Mouse (Mus musculus) lung, postnatal 10 days (tissue): ENCODE results near the gene Actr5.

Experiments
- DNase-seq: peaks from one replicate; pipeline ENCODE4 v3.0.0; 2021

Actr5 gene

DNA sequence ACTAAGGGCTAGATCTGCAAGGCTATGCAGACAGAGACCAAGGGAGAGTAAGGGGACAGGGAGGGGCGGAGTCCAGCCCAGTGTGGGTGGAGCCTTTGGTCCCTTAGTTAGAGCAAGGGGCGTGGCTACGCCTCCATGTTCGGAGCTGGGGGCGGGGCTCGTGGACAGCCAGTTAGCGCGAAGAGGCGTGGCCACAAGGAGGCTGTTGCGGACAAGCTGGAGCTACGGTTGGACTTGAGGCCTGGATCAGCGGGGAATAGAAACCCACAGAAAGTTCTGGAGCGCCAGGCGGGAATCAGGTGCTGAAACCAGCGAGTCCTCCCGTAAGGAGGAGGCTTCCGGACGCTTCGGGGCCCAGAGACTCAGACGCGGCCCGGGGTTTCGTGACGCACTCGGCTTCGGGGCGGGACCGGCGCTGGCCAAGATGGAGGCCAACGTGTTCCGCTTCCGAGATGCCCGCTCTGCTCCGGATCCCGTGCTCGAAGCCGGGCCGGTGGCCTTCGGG lies at the start of gene Actr5:
Gene Actr5, plus strand, starts transcription at position 171 of the 505 bp plus-strand sequence.
- peak; percentile 97 for DNase-seq

DNA sequence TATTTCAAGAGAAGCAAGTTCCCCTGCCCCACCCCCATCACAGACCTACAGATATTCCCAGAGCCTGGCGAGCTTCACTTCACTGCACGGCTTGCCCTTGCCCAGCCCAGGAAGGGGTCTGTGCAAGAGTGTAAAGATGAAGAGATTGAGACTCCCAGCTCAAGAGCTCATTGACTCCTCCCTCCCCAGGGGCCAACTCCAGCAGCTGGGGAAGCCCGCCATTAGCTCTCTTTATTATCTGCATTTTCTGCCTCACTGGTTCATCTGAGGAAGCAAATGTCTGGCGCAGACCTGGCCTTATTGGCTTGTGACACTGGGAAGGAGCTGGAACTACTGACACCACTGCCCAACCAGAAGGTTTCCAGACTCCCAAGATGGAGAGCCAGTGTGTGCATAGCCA lies 44.7 kb upstream of the Actr5 start:
- DNase-seq: no peak

DNA sequence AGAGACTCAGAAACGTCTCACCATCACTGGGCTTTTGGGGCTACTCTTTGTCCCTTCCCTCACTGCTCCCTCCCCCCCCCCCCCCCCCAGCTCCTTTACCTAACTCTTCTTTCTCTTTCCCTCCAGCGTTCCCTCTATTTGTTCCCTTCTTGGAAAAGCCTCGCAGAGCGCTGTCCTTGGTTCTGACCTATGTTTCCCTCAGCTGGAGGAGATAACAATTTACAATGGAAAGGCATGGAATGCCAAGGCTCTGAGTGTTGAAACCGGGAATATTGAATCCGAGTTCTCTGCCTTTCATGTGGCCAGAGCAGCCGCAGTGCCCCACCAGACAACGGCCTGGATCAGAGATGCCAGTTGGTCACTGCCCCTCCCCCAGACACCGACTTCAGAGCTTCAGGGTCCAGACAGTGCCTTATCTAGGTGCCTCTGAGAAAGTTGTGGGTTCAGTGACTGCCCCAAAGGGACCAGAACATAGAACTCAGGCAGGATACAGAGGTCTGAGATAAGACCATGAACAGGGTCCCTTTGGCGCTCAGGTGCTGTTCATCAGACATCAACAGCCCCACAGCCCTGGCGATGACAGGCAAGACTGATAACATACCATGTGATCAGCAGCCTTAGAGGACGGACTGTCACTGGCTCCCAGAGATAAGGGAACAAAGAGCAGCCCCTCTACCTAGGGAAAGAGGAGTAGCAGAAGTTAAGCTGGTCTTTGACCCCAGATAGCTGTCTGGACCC lies 39.9 kb upstream of the Actr5 start:
- peak; percentile 64 for DNase-seq

DNA sequence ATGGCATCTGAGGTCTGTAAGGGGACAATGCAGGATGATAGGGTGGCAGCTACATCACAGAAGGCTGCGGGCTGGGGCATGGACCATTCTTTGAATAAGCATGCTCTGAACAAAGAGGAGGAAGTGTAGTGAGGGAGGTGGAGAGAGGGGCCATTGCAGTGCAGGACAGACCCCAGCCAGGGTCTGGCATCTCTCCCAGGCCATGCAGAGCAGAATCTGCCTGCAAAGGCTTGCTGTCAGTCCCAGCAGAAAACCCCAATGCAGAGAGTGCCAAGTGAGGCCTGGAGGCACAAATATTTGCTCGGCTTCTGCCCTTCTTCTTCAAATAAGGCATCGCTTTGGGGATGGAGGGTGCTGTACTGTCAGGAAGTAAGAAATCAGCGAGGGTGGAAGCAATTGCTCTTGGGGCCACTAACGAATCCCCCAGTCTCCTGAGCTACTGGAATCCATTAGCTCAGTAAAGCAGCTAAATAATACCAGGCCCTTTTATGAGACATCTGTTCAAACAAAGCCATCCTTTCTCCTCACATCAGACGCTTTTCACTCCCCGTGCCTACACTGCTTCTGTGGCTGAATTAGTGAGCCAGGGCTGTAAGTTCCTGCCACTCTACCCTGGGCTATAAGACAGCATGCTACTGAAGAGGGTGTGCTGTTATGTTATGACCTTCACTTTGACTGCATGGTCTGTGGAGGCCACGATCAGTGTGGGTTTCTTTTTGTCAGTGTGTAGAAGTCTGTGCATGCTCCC lies 36.0 kb upstream of the Actr5 start:
- no peak for DNase-seq

DNA sequence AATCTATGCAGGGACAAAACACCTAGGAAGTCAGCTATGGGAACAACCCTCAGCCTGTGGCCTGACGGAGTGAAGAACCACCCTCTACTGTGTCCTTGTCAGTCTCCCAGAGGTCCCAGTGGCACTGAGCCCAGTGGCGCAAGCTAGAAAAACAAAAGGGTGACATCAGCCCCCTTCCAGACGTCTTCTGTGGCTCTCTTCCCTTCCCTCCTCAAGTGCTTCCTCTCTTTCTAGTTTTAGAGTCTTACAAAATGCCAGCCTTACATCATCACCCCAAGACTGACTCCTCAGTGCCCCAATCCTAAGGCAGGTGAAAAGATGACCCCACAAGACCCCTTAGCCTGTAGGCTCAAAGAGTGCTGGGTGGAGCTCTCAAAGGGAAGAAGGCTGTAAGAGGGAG lies 34.2 kb upstream of the Actr5 start:
- DNase-seq: no peak

DNA sequence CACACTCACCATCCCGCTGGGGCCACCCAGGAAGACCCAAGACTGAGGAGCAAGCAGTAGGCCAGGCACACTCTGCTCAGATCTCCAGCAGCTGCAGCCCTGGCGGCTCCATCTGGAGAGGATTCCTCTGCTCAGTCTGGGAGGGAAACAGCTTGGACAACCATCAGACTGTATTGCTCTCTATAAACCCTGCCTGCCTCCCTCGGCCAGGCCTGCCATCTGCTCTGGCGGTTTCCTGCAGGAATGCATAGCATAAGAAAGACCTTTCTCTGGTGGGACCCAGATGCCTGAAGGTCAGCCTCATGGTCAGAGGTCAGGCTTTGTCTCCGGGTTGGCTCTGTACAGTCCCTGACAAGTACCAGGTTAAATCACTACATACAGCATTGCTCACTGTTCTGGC lies 33.4 kb upstream of the Actr5 start:
- no peak for DNase-seq

DNA sequence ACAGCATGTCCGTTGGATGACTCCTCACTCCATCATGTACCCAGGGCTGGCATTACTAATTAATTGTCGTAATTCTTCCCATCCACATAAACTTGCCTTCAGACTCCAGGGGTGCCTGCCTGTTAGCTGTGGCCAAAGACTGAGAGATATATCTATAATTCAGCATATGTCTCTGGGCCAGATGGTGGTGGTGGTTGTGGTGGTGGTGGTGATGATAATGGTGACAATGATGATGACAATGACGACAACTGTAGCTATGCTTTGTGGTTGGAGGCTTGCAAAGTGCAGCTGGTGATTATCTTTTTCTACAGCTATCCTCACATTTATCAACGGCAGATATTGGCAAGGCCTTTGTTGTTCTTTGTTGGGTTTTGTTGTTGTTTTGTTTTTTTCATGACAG lies 31.3 kb upstream of the Actr5 start:
- DNase-seq: no peak

DNA sequence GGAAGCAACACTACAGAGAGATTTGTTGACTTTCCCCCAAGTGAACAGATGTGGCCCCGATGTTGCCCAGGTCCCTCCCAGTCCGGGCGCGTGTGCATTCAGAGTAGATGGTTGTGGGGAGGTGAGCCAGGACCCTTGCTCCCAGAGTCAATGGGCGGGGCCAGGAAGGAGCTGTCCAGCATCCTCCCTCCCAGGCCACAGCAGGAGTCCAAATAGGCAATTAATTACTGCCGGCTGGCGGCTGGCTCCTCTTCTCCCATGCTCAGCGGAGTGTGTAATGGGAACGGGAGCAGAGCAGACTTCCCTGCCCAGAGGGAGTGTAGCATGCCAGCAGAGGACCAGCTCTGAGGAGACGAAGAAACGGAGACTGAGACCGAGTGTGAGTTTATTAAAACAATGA lies 29.6 kb upstream of the Actr5 start:
- DNase-seq: peak; percentile 36

DNA sequence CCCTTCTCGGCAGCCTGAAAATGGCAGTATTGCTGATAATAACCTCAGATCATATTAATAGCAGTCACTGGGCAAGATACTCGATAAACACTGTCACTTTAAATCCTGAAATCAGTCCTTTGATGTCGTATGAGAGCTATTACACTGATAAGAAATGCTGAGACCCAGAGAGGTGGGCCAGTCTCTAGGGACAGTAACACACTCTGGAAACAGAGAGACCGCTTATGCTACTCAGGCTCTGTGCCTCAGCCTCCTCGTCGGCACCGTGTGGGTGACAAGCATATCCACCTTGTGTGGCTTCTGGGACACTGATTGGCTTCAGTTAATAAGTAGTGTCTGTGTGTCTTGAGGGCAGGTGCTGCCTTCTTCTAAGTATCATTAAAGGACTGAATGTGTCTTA lies 29.1 kb upstream of the Actr5 start:
- no peak for DNase-seq

DNA sequence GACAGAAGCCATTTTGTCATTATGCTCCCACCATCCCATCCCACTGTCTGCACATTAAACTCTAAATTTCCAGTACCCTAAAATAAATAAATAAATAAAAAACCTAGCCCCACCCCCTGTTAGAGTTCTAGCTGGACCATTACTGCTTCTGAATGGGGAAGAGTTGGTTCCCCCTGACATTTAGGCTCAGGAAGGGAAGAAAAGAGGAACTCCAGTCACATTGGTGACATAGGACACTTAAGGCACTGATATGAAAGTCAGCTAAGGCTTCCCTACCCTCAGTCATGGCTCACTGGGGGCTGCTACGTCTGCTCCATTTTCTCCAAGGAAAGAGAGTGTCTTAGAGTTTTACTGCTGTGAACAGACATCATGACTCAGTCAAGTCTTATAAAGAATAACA lies 27.9 kb upstream of the Actr5 start:
- no peak for DNase-seq

DNA sequence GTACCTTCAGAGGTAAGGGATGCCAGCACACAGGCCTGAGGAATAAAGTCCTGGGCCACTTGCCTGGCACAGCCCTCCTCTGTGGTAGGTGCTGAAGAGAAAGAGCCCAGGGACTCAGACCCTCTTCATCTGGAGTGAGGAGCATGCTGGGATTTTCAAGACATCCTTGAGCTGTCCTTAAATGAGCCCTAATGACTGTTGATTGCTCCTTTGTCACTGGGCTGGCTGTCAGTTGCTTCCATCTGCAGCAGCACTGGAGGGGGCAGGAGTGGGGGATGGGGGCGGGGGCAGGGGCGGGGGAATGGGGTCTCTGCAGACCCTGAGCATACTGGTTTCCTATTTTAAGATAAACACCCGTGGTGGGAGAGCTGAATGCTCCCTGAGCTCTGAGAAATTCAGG lies 24.2 kb upstream of the Actr5 start:
- no peak for DNase-seq

DNA sequence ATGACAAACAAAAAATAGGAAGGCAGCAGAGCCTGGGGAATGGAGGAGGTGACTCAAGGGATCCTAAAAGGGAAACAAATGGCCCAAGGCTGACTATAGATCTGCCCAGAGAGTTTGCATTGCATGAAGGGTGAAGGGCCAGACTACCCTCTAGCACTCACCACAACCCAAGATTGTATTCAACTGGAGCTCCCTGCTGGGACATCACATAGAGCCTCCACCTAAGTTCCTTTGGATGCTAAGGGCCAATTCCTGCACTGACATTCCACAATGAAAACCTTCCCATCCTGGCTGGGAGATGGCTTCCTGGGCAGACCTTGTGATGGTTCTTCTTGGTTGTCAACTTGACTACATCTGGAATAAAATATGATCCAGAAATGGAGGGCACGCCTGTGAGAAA lies 23.4 kb upstream of the Actr5 start:
- no peak for DNase-seq

DNA sequence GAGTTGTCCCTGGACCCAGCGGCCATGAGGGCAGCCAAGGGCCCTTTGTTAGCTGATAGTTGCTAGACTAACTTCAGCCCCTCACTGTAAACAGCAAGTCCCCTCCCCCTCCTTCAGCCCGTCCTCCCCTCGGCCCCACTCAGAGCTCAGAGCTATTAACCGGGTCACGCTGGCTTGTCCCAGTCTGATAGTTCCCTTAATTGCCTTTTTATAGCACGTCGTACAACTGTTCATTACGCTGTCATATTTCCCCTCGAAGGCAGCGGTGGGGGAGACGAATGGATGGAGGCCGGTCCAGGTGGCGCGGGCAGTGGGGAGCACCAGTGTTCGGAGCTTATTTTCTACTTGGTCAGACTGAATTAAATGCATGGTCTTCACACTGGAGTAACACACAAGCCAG lies 22.0 kb upstream of the Actr5 start:
- no peak for DNase-seq

DNA sequence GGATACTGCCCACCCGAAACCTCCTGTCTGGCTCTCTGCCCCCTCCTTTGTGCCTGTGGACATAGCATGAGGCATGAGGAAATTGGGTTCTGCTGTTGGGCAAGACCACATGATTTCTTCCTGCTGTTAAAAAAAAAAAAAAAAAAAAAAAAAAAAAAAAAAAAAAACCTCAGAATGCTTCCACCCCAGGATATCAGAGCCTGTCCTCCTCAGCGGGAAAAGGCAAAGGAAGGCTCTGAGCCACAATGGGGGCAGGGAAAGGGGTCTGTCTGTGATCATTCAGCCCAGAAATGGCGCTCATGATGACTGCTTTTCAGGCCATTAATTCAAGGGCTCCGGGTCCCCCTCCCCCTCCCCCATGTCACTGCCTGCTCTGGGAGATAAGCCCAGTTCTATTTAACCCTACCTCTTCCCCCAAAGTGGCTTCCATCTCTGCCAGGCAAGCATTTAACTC lies 18.1 kb upstream of the Actr5 start:
- DNase-seq: no peak

DNA sequence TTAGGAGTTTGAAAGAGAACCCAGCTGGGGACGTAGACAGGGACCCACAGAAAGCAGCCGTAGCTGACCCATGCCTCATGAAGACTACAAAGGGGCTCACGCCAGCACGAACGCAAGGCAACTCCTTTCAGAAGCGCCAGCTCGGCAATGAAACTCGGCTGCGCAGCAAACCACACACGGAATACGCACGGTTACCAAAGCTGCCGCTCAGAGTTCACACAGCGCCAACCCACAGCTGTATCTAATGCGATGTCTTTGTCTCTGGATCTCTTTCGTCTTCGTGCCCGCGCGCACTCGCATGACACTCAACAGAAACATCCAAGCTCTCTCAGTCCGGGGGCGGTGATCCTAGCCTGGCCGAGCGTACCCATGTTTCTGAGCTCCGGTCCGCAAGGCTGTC lies 15.0 kb upstream of the Actr5 start:
- DNase-seq: no peak

DNA sequence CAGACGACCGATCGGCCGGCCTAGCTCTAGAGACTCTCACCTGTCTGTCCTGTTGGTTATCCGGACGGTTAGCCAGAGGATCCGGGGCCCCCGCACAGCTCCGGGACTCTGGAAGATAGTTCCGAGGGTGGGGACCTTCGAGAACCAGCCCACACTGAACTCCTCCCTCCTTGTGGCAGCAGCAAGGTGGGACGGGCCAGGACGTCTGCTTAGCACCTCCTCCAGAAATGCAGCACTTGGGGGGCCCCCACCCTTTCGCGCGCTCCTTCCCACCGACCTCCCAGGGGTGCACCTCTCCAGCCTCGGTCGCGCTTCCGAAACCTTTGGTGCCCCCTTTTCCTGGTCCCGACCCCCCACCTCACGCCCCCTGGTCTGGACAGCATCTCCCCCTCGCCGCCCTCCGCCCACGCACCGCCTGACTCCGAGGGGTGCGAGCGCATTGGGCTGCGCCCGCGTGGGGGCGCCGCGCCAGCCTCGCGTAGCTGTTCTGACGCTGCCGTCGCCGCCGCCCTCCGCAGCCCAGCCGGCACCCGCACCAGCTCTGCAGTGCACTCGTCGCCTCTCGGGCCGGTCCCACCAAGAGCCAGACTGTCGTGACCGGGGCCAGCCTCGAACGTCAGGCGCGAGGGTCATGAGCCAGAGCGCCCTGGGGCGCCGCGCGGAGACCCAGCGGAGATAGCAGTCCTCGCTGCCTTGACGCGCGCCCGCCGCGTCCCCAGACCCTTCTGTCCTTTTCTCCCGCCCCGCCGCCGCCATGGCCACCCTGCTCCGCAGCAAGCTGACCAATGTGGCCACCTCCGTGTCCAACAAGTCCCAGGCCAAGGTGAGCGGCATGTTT lies 14.0 kb upstream of the Actr5 start, which contains the start of gene Slc32a1:
Gene Slc32a1, plus strand, starts transcription at position 280 of the 838 bp plus-strand sequence.
- DNase-seq: no peak

DNA sequence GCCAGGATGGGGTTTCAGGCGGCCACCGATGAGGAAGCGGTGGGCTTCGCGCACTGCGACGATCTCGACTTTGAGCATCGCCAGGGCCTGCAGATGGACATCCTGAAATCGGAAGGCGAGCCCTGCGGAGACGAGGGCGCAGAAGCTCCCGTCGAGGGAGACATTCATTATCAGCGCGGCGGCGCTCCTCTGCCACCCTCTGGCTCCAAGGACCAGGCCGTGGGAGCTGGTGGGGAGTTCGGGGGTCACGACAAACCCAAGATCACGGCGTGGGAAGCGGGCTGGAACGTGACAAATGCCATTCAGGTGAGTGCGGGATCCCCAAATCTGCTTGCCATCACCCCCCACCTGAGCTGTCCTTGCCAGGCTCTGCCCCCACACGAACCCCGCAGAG lies 13.4 kb upstream of the Actr5 start:
- no peak for DNase-seq

DNA sequence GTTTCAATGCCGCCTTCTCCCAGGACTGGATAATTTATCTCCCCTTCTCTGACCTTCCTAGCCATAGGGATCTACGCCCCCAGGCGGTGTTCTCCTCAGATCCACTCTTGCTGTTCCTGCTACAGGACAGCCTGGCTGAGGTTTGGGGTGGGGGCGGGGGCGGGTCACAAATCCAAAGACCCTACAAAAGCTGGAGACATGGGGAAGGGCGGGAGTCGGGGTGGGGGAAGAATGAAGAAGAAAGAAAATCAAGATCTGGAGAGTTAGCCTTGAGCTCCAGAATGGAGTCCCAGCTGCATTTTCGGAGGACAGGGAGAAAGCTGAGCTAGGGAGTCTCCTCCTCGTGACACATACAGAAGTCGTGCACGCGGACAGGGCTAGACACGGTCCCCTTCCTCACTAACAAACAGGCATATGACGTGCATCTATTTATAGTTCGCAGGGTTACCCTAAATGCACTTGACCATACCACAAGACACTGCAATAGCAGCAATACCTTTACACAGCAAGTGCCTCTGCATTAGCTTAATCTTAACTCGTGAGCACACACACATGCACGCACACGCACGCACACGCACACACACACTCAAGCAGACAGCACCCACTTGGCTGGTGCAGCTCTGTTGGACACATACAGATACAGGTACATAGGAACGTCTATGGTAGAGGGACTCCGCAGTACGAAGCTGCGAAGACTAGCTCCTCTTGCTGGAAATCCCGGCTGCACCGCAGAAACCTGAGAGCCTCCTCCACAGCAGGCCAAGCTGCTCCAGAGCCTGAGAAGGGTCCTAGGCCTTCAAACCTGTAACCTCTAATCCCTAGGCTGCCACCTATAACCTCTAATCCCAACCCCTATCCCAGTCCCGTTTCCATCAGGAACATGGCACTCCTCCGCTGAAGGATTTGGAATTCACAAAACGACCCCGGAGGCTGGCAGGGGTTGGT lies 12.7 kb upstream of the Actr5 start:
- DNase-seq: no peak

DNA sequence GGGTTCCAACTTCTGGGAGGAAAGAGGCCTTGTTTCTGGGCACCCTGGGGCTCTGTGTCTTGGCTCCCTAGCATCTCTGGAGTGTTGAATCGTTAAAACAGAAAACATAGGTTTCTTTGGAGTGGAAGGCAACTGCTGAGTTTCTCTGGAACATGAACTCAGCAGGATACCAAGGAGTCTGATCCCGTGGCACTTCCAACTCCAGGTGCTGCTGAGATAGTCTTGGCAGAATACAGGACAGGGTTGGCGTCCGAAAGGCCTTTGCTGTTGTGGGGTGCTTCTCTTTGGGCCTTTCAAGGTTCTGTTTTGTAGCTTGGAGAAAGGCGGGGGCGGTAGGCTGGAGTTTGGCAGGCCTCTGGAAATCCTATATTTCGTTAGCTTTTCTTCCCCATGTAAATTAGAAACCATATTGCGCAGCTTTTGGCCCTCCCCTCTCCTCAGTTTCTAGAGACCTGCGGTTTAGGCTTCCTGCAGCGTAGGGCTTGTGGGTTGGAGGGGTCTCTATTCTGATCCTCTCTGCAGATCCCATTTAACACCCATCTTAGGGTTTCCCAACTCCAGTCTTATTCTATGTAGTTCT lies 11.9 kb upstream of the Actr5 start:
- no peak for DNase-seq

DNA sequence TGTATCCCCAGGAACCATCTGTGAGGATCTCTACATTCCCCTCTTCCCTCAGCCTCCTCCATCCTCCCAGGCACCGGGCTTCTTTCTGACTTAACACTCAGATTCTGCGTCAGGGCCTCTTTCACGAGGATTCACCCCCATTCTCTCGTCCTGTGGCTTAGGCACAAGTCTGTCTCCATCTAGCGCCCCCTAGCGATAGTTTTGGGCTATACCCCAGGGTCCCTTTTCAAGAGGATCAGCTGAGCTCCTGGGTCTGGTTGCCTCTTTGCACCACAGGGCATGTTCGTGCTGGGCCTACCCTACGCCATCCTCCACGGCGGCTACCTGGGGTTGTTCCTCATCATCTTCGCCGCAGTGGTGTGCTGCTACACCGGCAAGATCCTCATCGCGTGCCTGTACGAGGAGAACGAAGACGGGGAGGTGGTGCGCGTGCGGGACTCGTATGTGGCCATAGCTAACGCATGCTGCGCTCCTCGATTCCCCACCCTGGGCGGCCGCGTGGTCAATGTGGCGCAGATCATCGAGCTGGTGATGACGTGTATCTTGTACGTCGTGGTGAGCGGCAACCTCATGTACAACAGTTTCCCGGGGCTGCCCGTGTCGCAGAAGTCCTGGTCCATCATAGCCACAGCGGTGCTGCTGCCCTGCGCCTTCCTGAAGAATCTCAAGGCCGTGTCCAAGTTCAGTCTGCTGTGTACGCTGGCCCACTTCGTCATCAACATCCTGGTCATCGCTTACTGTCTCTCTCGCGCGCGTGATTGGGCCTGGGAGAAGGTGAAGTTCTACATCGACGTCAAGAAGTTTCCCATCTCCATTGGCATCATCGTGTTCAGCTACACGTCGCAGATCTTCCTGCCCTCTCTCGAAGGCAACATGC lies 10.9 kb upstream of the Actr5 start:
- DNase-seq: peak; percentile 52
